Mouse (Mus musculus): Measurements from ENCODE around the gene Tbc1d1. TPM values are rescaled to one million over a fixed set of nuclear protein-coding genes. Genes with fewer than 3 reads are reported as not detected.

The Tbc1d1 gene
- polyA plus RNA-seq, 1 experiment from 2014 or later: 59.4 TPM

- TF ChIP-seq CTCF (IDR thresholded peaks at IDR 0.05; ENCODE audit: low read depth): no peak
- Histone ChIP-seq H3K27me3 (replicated peaks; ENCODE audit: control insufficient read depth, insufficient read depth, low read length) (no peaks in the 10 kb centered on the region), H3K4me2 (replicated peaks; ENCODE audit: low read depth) (no peak overlapping the region), H3K9me3 (ENCODE audit: control insufficient read depth) (no peaks in the 10 kb centered on the region), H3K4me3 (ENCODE audit: low read depth, low read length) (no peak overlapping the region), H3K4me1 (replicated peaks; ENCODE audit: control insufficient read depth, insufficient read depth, low read length) (0 out of 2 replicates have a peak, but pooled peaks cover 4% of the 10 kb centered on the region), H3K27ac (ENCODE audit: low read depth, low read length) (no peak overlapping the region), H3K36me3 (ENCODE audit: control insufficient read depth, insufficient read depth) (no peaks in the 10 kb centered on the region), H3K9ac (ENCODE audit: low read depth, low read length) (no peak overlapping the region)
- WGBS: 88% methylated on average over 4 of the region's 4 CpGs
- no peak for ATAC-seq
Observed at GRCm38 (mm10) chr5:64216326-64216725, 60.2 kb downstream of the Tbc1d1 start.

GRCm38 (mm10) chr5:64217256-64217655 is 61.2 kb downstream of the Tbc1d1 start:
- Histone ChIP-seq H3K27ac (ENCODE audit: low read depth, low read length) (no peak overlapping the region), H3K9ac (ENCODE audit: low read depth, low read length) (no peak overlapping the region), H3K27me3 (replicated peaks; ENCODE audit: control insufficient read depth, insufficient read depth, low read length) (no peaks in the 10 kb centered on the region), H3K4me2 (replicated peaks; ENCODE audit: low read depth) (0 out of 2 replicates have a peak overlapping the region, but pooled peaks have one; percentile 25), H3K36me3 (ENCODE audit: control insufficient read depth, insufficient read depth) (peaks cover 3% of the 10 kb centered on the region; the same call in 1 of the 2 replicates), H3K4me3 (ENCODE audit: low read depth, low read length) (no peak overlapping the region), H3K4me1 (replicated peaks; ENCODE audit: control insufficient read depth, insufficient read depth, low read length) (0 out of 2 replicates have a peak, but pooled peaks cover 4% of the 10 kb centered on the region), H3K9me3 (ENCODE audit: control insufficient read depth) (no peaks in the 10 kb centered on the region)
- no peak for TF ChIP-seq CTCF (IDR thresholded peaks at IDR 0.05; ENCODE audit: low read depth)
- 53% methylated on average over 8 of the region's 8 CpGs for WGBS
- no peak for ATAC-seq

GRCm38 (mm10) chr5:64217816-64218602 is 61.9 kb downstream of the Tbc1d1 start:
- TF ChIP-seq CTCF (IDR thresholded peaks at IDR 0.05; ENCODE audit: low read depth): no peak
- no peak overlapping the region for H3K9ac ChIP-seq (ENCODE audit: low read depth, low read length)
- H3K4me3 ChIP-seq (ENCODE audit: low read depth, low read length): no peak overlapping the region
- no peaks in the 10 kb centered on the region for H3K27me3 ChIP-seq (replicated peaks; ENCODE audit: control insufficient read depth, insufficient read depth, low read length)
- H3K27ac ChIP-seq (ENCODE audit: low read depth, low read length): peak overlapping the region; percentile 6; the same call in 1 of the 2 replicates
- H3K9me3 ChIP-seq (ENCODE audit: control insufficient read depth): no peaks in the 10 kb centered on the region
- H3K4me2 ChIP-seq (replicated peaks; ENCODE audit: low read depth): peak overlapping the region; percentile 25; the same call in 1 of the 2 replicates
- peaks cover 3% of the 10 kb centered on the region; the same call in 1 of the 2 replicates for H3K36me3 ChIP-seq (ENCODE audit: control insufficient read depth, insufficient read depth)
- 39% methylated on average over 13 of the region's 13 CpGs for WGBS
- peak; percentile 86 for ATAC-seq
- H3K4me1 ChIP-seq (replicated peaks; ENCODE audit: control insufficient read depth, insufficient read depth, low read length): 0 out of 2 replicates have a peak, but pooled peaks cover 4% of the 10 kb centered on the region

GRCm38 (mm10) chr5:64218603-64218999 is 62.5 kb downstream of the Tbc1d1 start:
- Histone ChIP-seq H3K4me2 (replicated peaks; ENCODE audit: low read depth) (no peak overlapping the region), H3K27ac (ENCODE audit: low read depth, low read length) (no peak overlapping the region), H3K4me1 (replicated peaks; ENCODE audit: control insufficient read depth, insufficient read depth, low read length) (0 out of 2 replicates have a peak, but pooled peaks cover 4% of the 10 kb centered on the region), H3K4me3 (ENCODE audit: low read depth, low read length) (no peak overlapping the region), H3K36me3 (ENCODE audit: control insufficient read depth, insufficient read depth) (peaks cover 3% of the 10 kb centered on the region; the same call in 1 of the 2 replicates), H3K9ac (ENCODE audit: low read depth, low read length) (no peak overlapping the region), H3K27me3 (replicated peaks; ENCODE audit: control insufficient read depth, insufficient read depth, low read length) (no peaks in the 10 kb centered on the region), H3K9me3 (ENCODE audit: control insufficient read depth) (no peaks in the 10 kb centered on the region)
- 0 out of 2 replicates have a peak, but pooled peaks have one; percentile 10 for ATAC-seq
- 68% methylated on average over 7 of the region's 7 CpGs for WGBS
- TF ChIP-seq CTCF (IDR thresholded peaks at IDR 0.05; ENCODE audit: low read depth): no peak

- H3K4me3 ChIP-seq (ENCODE audit: low read depth, low read length): no peak overlapping the region
- H3K27me3 ChIP-seq (replicated peaks; ENCODE audit: control insufficient read depth, insufficient read depth, low read length): no peaks in the 10 kb centered on the region
- H3K36me3 ChIP-seq (ENCODE audit: control insufficient read depth, insufficient read depth): peaks cover 3% of the 10 kb centered on the region; the same call in 1 of the 2 replicates
- ATAC-seq: no peak
- 96% methylated on average over 4 of the region's 4 CpGs for WGBS
- no peak overlapping the region for H3K4me2 ChIP-seq (replicated peaks; ENCODE audit: low read depth)
- H3K27ac ChIP-seq (ENCODE audit: low read depth, low read length): no peak overlapping the region
- no peak overlapping the region for H3K9ac ChIP-seq (ENCODE audit: low read depth, low read length)
- no peaks in the 10 kb centered on the region for H3K9me3 ChIP-seq (ENCODE audit: control insufficient read depth)
- 0 out of 2 replicates have a peak, but pooled peaks cover 4% of the 10 kb centered on the region for H3K4me1 ChIP-seq (replicated peaks; ENCODE audit: control insufficient read depth, insufficient read depth, low read length)
- no peak for TF ChIP-seq CTCF (IDR thresholded peaks at IDR 0.05; ENCODE audit: low read depth)
Observed at GRCm38 (mm10) chr5:64220776-64221175, 64.7 kb downstream of the Tbc1d1 start.

GRCm38 (mm10) chr5:64224735-64225425 is 68.8 kb downstream of the Tbc1d1 start:
- no peak overlapping the region for H3K4me2 ChIP-seq (replicated peaks; ENCODE audit: low read depth)
- H3K36me3 ChIP-seq (ENCODE audit: control insufficient read depth, insufficient read depth): peaks cover 3% of the 10 kb centered on the region; the same call in 1 of the 2 replicates
- 0 out of 2 replicates have a peak, but pooled peaks cover 3% of the 10 kb centered on the region for H3K4me1 ChIP-seq (replicated peaks; ENCODE audit: control insufficient read depth, insufficient read depth, low read length)
- no peak overlapping the region for H3K27ac ChIP-seq (ENCODE audit: low read depth, low read length)
- H3K9me3 ChIP-seq (ENCODE audit: control insufficient read depth): no peaks in the 10 kb centered on the region
- 78% methylated on average over 9 of the region's 9 CpGs for WGBS
- no peak overlapping the region for H3K4me3 ChIP-seq (ENCODE audit: low read depth, low read length)
- peak; percentile 29 for ATAC-seq
- TF ChIP-seq CTCF (IDR thresholded peaks at IDR 0.05; ENCODE audit: low read depth): no peak
- H3K9ac ChIP-seq (ENCODE audit: low read depth, low read length): no peak overlapping the region
- no peaks in the 10 kb centered on the region for H3K27me3 ChIP-seq (replicated peaks; ENCODE audit: control insufficient read depth, insufficient read depth, low read length)

All from intestine, postnatal 0 days (tissue).